Mouse (Mus musculus) liver, embryonic 14.5 days (tissue): ENCODE data around the gene Cfl2.

Source experiments
- CTCF ChIP-seq: IDR thresholded peaks from 2 replicates; pipeline ENCODE4 v1.5.1; 2016; ENCODE audit warnings: antibody characterized with exemption, low read depth, control low read depth
- EP300 ChIP-seq: IDR thresholded peaks from 2 replicates; pipeline ENCODE4 v1.6.1; 2016; ENCODE audit warnings: antibody characterized with exemption, low read depth

DNA sequence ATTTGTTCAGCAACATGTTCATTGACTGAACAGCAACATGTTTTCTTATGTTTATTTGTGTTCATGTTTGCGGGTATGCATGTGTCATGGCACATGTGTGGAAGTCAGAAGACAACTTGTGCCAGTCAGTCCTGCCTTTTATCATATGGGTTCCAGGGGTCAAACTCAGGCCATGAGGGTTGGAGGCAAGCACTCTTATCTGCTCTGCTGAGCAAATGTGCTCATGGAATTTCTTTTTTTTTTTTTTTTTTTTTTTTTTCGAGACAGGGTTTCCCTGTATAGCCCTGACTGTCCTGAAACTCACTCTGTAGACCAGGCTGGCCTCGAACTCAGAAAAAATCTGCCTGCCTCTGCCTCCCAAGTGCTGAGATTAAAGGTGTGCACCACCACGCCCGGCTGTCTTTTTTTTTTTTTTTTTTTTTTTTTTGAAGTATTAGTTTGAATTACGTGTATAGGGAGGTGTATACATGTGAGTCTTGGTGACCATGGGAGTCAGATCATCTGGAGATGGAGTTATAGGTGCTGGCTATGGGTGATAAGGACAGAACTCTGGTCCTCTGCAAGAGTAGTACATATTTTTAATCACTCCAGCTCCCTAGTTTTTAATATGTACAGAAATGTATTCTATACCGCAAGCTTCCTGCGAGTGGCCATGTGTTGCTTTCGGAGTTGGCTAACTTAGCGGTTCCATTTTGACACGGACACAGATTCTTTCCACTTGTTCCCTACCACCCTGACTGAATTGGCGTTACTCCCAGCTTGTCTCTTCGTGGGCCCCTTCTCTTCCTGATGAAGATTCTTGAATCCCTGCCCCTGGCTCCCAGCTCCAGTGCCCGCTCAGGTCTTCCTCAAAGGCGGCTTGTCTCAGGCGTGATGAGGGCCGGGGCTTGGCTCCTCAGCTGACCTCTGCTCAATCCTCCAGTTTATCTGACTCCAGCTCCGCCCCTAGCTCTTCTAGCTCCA, 26.8 kb downstream of the Cfl2 start:
- TF ChIP-seq CTCF (no peak), EP300 (no peak)
